Mouse (Mus musculus) CD4-positive, CD25-positive, alpha-beta regulatory T cell, adult 4 months (primary cell): ENCODE results near the gene Ptprd. TPM values are rescaled to one million over a fixed set of nuclear protein-coding genes. Genes with fewer than 3 reads are reported as not detected.
"Not testable (repeated sequence)": the region's sequence is repeated elsewhere in the genome, so short reads cannot be mapped to it uniquely, and the experiment has no call there.

Experiments
- ATAC-seq: one replicate; pipeline ENCODE4 v1.8.0; 2017
- polyA plus RNA-seq, 2 experiments: library from polyadenylated mRNA; unstranded; fragments of 100-300 nt; shearing (Covaris generic); gene quantifications; one replicate each; pipeline ENCODE4 v1.2.1; 2017

The Ptprd gene
- polyA plus RNA-seq, 2 experiments from 2014 or later = 0.39 TPM; not detected in 1

GRCm38 (mm10) chr4:77889489-77889888 is 322.3 kb downstream of the Ptprd start:
- no peak for ATAC-seq

GRCm38 (mm10) chr4:77880213-77880612 is 331.5 kb downstream of the Ptprd start:
- ATAC-seq = no peak

DNA sequence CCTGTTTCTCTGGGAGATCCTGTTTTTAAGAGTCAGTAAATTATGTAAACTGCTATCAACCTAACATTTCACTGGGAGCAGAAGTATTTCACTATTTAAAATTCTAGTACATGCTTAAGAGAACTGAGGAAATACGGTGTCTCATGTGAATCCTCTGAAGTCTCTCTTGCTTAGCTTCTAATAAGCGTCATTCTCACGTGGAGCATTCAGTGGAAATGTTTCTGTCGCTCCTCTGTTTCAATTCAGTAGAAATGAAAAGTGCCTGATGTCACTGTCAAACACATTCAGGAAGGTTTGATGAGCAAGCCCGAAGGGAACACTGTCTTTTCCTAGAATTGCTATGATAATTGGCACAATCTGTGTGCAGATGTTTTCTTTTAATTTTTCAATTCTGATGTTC is 350.5 kb downstream of the Ptprd start:
- ATAC-seq = no peak

DNA sequence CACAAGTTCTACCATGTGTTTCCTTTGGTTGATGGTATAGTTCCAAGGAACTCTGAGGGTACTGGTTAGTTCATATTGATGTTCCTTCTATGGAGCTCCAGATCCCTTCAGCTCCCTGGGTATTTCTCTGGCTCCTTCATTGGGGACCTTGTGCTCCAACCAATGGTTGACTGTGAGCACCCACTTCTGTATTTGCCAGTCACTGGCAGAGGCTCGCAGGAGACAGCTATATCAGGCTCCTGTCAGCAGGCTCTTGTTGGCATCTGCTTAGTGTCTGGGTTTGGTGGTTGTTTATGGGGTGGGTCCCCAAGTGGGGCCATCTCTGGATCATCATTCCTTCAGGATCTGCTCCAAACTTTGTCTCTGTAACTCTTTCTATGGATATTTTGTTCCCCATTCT is 414.4 kb downstream of the Ptprd start:
- not testable (repeated sequence) for ATAC-seq

DNA sequence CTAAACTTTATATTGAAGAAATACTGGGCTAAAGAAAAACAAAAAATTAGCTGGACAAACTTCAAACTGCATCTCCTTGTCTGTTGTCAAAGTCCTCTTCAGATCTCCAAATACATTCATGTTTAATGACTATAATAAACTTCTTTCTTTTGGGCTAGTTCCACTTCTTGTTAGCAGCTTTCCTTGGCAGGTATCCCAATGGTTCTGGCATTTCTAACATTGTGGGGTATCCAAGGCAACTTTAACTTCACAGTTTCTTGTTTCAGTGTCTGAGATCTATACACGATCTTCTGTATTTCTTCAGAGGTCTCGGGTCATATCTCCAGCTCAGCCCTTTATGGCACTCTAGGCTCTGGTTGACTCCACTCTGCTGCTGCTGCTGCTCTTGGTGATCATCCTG is 434.5 kb downstream of the Ptprd start:
- no peak for ATAC-seq

GRCm38 (mm10) chr4:77763790-77764189 is 448.0 kb downstream of the Ptprd start:
- ATAC-seq = no peak

GRCm38 (mm10) chr4:77743391-77743790 is 468.4 kb downstream of the Ptprd start:
- no peak for ATAC-seq

- no peak for ATAC-seq
Measured at GRCm38 (mm10) chr4:77721908-77722307, 489.9 kb downstream of the Ptprd start.

DNA sequence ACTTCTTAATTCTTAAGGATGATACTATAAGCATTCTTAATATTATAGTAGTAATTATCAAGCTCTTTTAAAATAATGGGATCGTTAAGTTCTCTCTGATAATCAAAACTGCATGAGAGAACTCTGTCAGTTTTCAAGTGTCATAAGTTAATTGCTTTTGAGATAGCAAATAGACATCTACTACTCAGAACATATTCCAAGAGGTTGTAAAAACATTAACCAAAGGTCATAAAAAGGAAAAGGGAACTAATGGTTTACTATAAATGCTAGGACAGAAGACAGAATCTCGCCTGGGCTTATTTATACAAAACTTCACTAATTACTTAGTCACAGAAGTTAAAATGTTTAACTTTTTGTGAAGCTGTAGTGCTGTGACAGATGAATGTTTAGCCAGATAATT is 494.0 kb downstream of the Ptprd start:
- no peak for ATAC-seq

DNA sequence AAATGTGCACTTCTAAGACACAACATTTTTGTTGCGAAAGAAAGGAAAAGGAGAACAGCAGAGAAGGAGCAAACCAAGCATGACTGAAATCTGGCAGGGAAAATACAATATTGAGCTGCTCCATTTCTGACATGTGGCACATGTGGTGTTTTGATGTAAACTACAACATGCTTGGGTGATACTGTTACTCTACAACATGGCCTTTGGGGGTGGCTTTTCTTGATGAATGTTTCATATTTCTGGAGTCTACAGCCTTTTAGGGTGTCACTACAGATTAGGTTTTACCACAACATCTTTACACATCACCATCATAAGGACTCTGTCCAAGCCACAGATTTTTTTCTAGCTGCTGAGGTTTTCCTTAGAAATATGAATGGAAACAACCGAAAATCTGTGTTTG is 501.5 kb downstream of the Ptprd start:
- no peak for ATAC-seq

- no peak for ATAC-seq
Measured at GRCm38 (mm10) chr4:77698294-77698693, 513.5 kb downstream of the Ptprd start.

DNA sequence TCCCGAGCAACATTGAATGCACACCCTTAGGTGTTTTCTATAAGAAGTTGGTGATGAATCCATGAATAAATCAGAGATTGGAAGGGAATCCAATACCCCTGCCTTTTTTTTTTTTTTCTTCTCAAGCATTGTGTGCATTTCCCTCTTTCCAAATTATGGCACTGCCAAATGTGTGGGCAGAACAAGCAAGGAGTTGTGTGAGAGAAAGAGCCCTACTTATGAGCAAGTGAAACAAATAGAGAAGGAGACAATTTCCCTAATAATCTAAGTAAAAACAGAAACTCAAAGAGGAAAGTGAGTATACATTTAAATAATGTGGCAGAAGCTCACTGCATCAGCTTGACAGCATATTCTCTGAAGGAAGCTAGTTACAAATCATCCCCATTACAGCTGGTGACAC is 536.0 kb downstream of the Ptprd start:
- ATAC-seq = no peak

DNA sequence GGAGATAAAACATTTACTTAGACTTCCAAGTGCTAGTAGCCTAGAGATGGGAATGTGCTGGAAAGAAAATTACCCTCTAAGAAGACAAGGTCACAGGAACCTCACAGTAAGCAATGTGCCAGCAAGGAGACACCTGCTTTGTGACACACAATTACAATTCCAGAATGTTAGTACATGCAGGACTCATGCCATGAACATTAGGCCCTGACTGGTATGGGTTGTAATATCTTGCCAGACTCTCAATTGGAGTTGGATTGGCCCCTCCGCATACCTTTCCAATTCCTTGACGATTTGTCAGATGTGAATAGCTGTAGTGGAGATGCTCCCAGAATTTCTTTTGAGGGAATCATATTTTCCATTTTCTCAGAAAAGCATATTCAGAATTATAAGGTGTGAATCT is 547.0 kb downstream of the Ptprd start:
- no peak for ATAC-seq

DNA sequence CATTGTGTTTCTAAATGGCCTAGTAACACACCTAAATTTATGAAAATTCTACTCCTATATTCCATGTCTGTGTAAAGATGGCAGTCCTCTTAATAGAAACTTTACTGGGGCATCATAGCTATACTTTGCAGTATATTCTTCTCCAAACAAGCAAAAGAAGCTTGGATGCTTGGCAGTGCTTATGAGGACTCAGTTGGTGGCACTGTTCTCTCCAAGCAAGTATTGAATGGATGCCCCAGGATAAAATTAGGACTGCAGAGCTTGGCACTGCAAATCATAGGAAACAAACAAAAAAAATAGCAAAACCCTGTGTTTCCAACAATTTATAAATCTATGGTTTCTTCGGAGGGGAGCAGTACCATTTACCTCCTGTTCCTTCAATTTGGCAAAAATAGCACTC is 549.5 kb downstream of the Ptprd start:
- no peak for ATAC-seq

GRCm38 (mm10) chr4:77655669-77656068 is 556.1 kb downstream of the Ptprd start:
- no peak for ATAC-seq

DNA sequence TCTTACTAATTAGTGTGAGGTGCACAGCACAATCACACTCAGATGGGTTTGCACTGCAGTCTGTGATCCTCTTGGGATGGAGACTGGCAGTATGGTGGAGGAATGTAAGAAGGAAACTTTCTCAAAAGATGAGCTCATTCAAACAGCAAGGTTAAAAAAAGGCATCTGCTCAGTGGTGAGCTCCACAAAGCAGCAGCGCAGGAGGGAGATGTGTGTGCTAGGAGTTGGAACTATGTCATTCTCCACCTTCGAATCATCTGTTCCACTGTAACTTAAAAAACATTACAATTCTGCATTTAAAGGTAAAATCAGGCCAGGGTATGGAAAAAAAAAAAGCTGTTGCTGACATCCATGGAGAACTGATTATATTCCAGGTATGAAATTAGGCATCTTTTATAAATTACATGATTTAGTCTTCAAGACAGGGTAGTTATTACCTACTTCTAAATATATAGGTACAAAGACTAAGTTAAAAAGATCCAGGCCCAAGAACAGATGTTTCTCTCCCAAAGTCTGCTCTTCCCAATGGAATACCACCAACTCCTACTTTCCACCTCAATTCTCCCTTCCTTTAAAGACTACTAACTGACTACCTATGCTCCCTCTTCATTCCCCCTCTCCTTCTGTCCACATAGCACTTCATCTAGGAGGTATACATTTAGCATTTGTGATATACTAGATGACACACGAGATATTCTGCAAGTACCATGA is 562.0 kb downstream of the Ptprd start:
- ATAC-seq = no peak

DNA sequence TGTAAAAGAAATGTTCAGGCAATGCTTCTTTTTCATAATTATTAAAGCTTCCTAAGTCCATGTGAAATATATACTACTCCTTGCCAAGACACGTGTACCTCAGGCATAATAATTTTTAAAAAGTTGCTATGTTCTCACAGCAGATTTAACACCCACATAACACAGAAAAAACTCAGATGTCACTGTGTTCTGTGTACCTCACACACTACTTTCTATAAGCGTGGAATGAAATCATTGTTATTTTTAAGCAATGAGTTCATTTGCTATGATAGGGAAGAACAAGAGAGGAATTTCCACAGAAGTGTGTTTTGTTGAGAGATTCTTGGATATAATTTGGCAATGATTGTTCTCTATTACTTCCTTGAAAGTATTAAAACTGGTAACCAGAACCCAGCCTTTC is 562.9 kb downstream of the Ptprd start:
- no peak for ATAC-seq

DNA sequence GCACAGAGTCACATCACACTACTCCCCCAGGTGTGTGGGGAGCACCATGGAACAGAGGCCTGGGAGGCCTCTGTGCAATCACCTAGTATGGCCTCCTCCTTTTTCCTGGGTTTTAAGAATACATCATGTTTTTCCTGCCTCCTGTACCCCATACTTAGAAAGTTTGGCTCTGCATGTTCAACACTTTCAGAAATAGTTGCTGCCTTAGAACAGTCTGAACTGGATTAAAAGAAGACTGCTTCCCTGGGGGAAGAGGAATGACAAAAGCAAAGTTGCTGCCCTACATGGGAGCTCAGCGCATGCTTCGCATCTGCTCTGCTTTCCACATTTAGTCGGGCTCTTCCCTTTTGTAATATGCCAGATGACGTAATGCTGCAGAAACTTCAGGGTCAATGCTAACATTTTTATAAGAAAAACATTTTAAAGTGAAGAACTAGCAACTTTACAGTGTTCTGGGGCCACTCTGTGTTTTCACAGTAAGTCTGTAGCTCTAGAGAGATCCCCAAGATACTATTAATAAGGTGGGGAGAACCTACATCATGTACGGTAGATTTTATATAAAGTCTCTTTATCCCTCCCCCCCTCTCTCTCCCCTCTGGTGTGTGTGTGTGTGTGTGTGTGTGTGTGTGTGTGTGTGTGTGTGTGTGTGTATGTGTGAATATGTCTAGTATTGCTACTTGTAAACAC is 564.2 kb downstream of the Ptprd start:
- no peak for ATAC-seq

- no peak for ATAC-seq
Measured at GRCm38 (mm10) chr4:77644435-77644834, 567.3 kb downstream of the Ptprd start.

- ATAC-seq = no peak
Measured at GRCm38 (mm10) chr4:77640022-77640421, 571.7 kb downstream of the Ptprd start.

DNA sequence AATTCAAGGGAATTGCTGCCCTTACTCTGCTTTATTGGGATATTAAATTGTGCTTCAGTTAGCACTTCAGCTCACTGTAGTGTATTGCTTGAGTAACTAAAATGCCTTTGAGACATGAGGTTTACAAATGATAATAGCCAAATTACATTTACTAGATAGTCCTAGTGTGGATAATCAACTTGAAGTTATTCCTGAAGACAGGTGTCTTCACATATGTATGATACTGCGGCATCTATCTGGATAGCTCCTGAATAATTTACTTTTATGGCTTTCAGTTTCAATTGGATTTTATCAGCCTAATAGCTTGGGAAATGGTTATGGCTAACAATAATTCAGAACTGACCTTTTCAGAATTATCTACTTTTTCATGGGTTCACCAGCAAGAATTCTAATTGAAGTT is 598.6 kb downstream of the Ptprd start:
- no peak for ATAC-seq

DNA sequence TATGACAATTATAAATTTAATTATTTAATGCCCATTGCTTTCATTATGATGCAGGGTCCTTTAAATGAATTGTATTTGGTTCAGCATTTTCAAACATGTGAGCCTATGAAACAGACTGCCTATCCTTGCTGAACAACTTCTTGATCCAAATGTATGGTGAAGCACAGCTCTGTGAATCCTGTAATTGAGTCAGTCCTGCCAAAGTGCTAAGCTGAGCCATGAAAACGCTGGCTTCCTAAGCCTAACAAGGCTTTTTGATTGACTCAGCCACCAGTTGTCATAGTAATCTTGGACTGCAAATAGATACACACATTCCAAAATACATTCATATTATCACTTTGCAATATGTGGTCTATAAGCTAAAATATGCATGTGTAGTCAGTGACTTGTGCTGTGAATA is 625.1 kb downstream of the Ptprd start:
- ATAC-seq = no peak

- no peak for ATAC-seq
Measured at GRCm38 (mm10) chr4:77586222-77586621, 625.5 kb downstream of the Ptprd start.

DNA sequence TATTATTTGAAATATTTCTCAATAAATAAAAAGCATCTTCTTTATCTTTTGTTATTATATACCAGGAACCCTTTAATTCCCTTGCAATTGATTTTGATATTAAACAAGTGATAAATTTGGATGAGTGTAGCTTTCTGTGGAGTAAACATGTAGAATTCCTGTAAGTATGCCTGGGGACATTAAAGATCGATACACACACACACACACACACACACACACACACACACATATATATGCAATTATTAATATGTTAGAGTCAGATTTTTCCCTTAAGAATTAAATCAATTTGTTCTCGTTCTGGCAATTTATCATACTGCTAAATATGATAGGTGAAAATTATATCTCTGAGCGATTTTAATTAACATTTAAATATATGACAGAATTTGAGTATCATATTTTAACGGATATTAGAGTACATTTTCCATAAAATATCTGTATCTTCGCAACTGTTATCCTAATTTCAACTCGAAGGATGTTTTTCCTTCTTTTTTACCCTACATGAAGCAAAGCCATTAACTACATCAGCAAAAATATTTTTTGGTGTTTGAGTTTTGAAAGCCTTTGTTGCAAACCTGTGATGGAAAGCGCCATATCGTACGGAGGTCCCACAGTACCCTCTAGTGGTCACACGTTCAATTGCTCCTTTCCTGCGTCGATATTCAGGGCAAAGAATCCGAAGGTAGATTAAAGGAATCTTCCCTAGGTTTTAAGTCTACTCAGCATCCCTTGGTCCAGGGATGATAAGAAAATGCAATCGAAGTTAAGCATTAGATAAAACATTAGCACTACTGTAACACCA is 653.2 kb downstream of the Ptprd start:
- no peak for ATAC-seq
